Mouse (Mus musculus): ENCODE measurements around the gene Map4k1. TPM values are rescaled to one million over a fixed set of nuclear protein-coding genes. Genes with fewer than 3 reads are reported as not detected.

Gene Map4k1
- polyA plus RNA-seq, 1 experiment from 2014 or later: 9.0 TPM

Small RNA genes lying within 50 kb of the gene (microRNA-seq; reads per million reads assigned to microRNA genes)
- gene Gm44408: not detected

Other genes starting within 250 kb of the Map4k1 start
- gene Mrps12, start 240.2 kb upstream of the Map4k1 start, polyA plus RNA-seq (2015; fragmentation: Nextera tagmentation; extraction: Ambion mirVana): 144 and 152 TPM in 2 replicates
- 30.0 and 30.8 TPM in 2 replicates for gene Sars2, start 240.1 kb upstream of the Map4k1 start, polyA plus RNA-seq (2015; fragmentation: Nextera tagmentation; extraction: Ambion mirVana)
- not detected in 2 replicates for gene Ccer2, start 225.9 kb upstream of the Map4k1 start, polyA plus RNA-seq (2015; fragmentation: Nextera tagmentation; extraction: Ambion mirVana)
- gene Sirt2, start 215.3 kb upstream of the Map4k1 start, polyA plus RNA-seq (2015; fragmentation: Nextera tagmentation; extraction: Ambion mirVana): 57.2 and 67.6 TPM in 2 replicates
- 41.6 and 45.2 TPM in 2 replicates for gene Nfkbib, start 214.5 kb upstream of the Map4k1 start, polyA plus RNA-seq (2015; fragmentation: Nextera tagmentation; extraction: Ambion mirVana)
- 6.2 and 7.4 TPM in 2 replicates for gene Rinl, start 193.1 kb upstream of the Map4k1 start, polyA plus RNA-seq (2015; fragmentation: Nextera tagmentation; extraction: Ambion mirVana)
- gene Hnrnpl, start 173.5 kb upstream of the Map4k1 start, polyA plus RNA-seq (2015; fragmentation: Nextera tagmentation; extraction: Ambion mirVana): 264 and 265 TPM in 2 replicates
- 154 and 164 TPM in 2 replicates for gene Ech1, start 156.8 kb upstream of the Map4k1 start, polyA plus RNA-seq (2015; fragmentation: Nextera tagmentation; extraction: Ambion mirVana)
- 12.0 and 32.1 TPM in 2 replicates for gene Lgals4, start 148.2 kb upstream of the Map4k1 start, polyA plus RNA-seq (2015; fragmentation: Nextera tagmentation; extraction: Ambion mirVana)
- 1.9 and 3.1 TPM in 2 replicates for gene Lgals7, start 118.2 kb upstream of the Map4k1 start, polyA plus RNA-seq (2015; fragmentation: Nextera tagmentation; extraction: Ambion mirVana)
- 0.36 and 0.64 TPM in 2 replicates for gene Capn12, start 100.6 kb upstream of the Map4k1 start, polyA plus RNA-seq (2015; fragmentation: Nextera tagmentation; extraction: Ambion mirVana)
- 288 and 312 TPM in 2 replicates for gene Actn4, start 19.7 kb upstream of the Map4k1 start, polyA plus RNA-seq (2015; fragmentation: Nextera tagmentation; extraction: Ambion mirVana)
- 401 and 402 TPM in 2 replicates for gene Eif3k, start 186 bp upstream of the Map4k1 start, polyA plus RNA-seq (2015; fragmentation: Nextera tagmentation; extraction: Ambion mirVana)
- 1.6 and 1.8 TPM in 2 replicates for gene Ryr1, start 143.1 kb downstream of the Map4k1 start, polyA plus RNA-seq (2015; fragmentation: Nextera tagmentation; extraction: Ambion mirVana)
- 0.48 and 1.2 TPM in 2 replicates for gene Rasgrp4, start 152.8 kb downstream of the Map4k1 start, polyA plus RNA-seq (2015; fragmentation: Nextera tagmentation; extraction: Ambion mirVana)
- gene Fam98c, start 174.2 kb downstream of the Map4k1 start, polyA plus RNA-seq (2015; fragmentation: Nextera tagmentation; extraction: Ambion mirVana): 19.4 and 21.4 TPM in 2 replicates
- 0.72 and 1.00 TPM in 2 replicates for gene Ggn, start 188.2 kb downstream of the Map4k1 start, polyA plus RNA-seq (2015; fragmentation: Nextera tagmentation; extraction: Ambion mirVana)
- 3.4 and 4.0 TPM in 2 replicates for gene Spred3, start 188.4 kb downstream of the Map4k1 start, polyA plus RNA-seq (2015; fragmentation: Nextera tagmentation; extraction: Ambion mirVana)
- gene Psmd8, start 198.7 kb downstream of the Map4k1 start, polyA plus RNA-seq (2015; fragmentation: Nextera tagmentation; extraction: Ambion mirVana): 263 and 266 TPM in 2 replicates
- 0.96 and 1.1 TPM in 2 replicates for gene Catsperg1, start 232.0 kb downstream of the Map4k1 start, polyA plus RNA-seq (2015; fragmentation: Nextera tagmentation; extraction: Ambion mirVana)